Mouse (Mus musculus) forebrain, embryonic 11.5 days (tissue): ENCODE data around the gene Srd5a1. TPM values are rescaled to one million over a fixed set of nuclear protein-coding genes. Genes with fewer than 3 reads are reported as not detected.
"Not testable (repeated sequence)": the region's sequence is repeated elsewhere in the genome, so short reads cannot be mapped to it uniquely, and the experiment has no call there.

ENCODE experiments used
- ATAC-seq: fragments of 200-750 bp; cut with Nextera tagmentation; replicated peaks from 2 replicates; pipeline ENCODE4 v1.8.0; 2017; ENCODE audit warnings: moderate TSS enrichment; ENCODE audit not compliant: low FRiP score
- DNase-seq: peaks from one replicate; pipeline ENCODE4 v3.0.0-alpha.2; 2017; ENCODE audit warnings: low spot score
- H3K27ac ChIP-seq: fragments of 300-500 bp; sonication (generic); 2 replicates; pipeline ENCODE4 v1.5.1; 2014; ENCODE audit warnings: low read depth, low read length
- H3K27me3 ChIP-seq: fragments of 300-500 bp; sonication (generic); 2 replicates; pipeline ENCODE4 v1.6.1; 2014; ENCODE audit warnings: mild to moderate bottlenecking, low read length, mixed read lengths; ENCODE audit not compliant: control insufficient read depth, insufficient read depth
- H3K36me3 ChIP-seq: fragments of 300-500 bp; sonication (generic); 2 replicates; pipeline ENCODE4 v1.6.1; 2014; ENCODE audit warnings: mild to moderate bottlenecking, low read length, moderate library complexity, mixed read lengths; ENCODE audit not compliant: control insufficient read depth, insufficient read depth
- H3K4me1 ChIP-seq: fragments of 300-500 bp; sonication (generic); replicated peaks from 2 replicates; pipeline ENCODE4 v1.6.1; 2014; ENCODE audit warnings: low read length, mixed read lengths; ENCODE audit not compliant: control insufficient read depth, insufficient read depth
- H3K4me2 ChIP-seq: fragments of 300-500 bp; sonication (generic); 2 replicates; pipeline ENCODE4 v1.6.1; 2014; ENCODE audit warnings: low read depth, mild to moderate bottlenecking, low read length, moderate library complexity, mixed read lengths; ENCODE audit not compliant: severe bottlenecking
- H3K4me3 ChIP-seq: fragments of 300-500 bp; sonication (generic); 2 replicates; pipeline ENCODE4 v1.5.1; 2014; ENCODE audit warnings: low read depth, low read length
- H3K9ac ChIP-seq: fragments of 300-500 bp; sonication (generic); 2 replicates; pipeline ENCODE4 v1.6.1; 2014; ENCODE audit warnings: low read length
- H3K9me3 ChIP-seq: fragments of 300-500 bp; sonication (generic); 2 replicates; pipeline ENCODE4 v1.6.1; 2016; ENCODE audit warnings: low read length, mixed read lengths; ENCODE audit not compliant: control insufficient read depth
- WGBS: fragments of 180-500 bp; shearing (Covaris S2); extraction: QIAGEN DNeasy Blood & Tissue Kit; methylation state at CpG from one replicate; pipeline ENCODE4 v1.1.7; 2014; 5-methylcytosine and 5-hydroxymethylcytosine counted together
- polyA plus RNA-seq: library from polyadenylated mRNA; unstranded; fragments of >200 nt; fragmentation: Nextera tagmentation; extraction: Ambion mirVana; gene quantifications from 2 replicates; pipeline ENCODE4 v1.2.1, GENCODE M21; 2014

Srd5a1 gene
- polyA plus RNA-seq, 1 experiment from 2014 or later = 23.7 TPM

- 86% methylated on average over 4 of the region's 4 CpGs for WGBS
- no peak for DNase-seq
- no peaks in the 10 kb centered on the region for H3K9me3 ChIP-seq
- H3K4me3 ChIP-seq = no peak overlapping the region
- no peak overlapping the region for H3K27ac ChIP-seq
- H3K36me3 ChIP-seq = peaks cover 2% of the 10 kb centered on the region; the same call in 1 of the 2 replicates
- no peaks in the 10 kb centered on the region for H3K27me3 ChIP-seq
- ATAC-seq = no peak
- no peak overlapping the region for H3K4me2 ChIP-seq
- H3K4me1 ChIP-seq = no peaks in the 10 kb centered on the region
- no peak overlapping the region for H3K9ac ChIP-seq
Observed at GRCm38 (mm10) chr13:69640541-69640940, 29.3 kb upstream of the Srd5a1 start.

- ATAC-seq = no peak
- no peak overlapping the region for H3K27ac ChIP-seq
- no peak for DNase-seq
- WGBS = 94% methylated on average over 4 of the region's 4 CpGs
- H3K4me2 ChIP-seq = no peak overlapping the region
- H3K9me3 ChIP-seq = no peaks in the 10 kb centered on the region
- no peak overlapping the region for H3K4me3 ChIP-seq
- no peaks in the 10 kb centered on the region for H3K27me3 ChIP-seq
- H3K4me1 ChIP-seq = no peaks in the 10 kb centered on the region
- no peak overlapping the region for H3K9ac ChIP-seq
- H3K36me3 ChIP-seq = peaks cover 7% of the 10 kb centered on the region; the same call in 1 of the 2 replicates
Observed at GRCm38 (mm10) chr13:69640126-69640525, 28.9 kb upstream of the Srd5a1 start.

- Histone ChIP-seq H3K4me3 (no peak overlapping the region), H3K36me3 (peaks cover 14% of the 10 kb centered on the region; the same call in 1 of the 2 replicates), H3K4me2 (no peak overlapping the region), H3K27me3 (no peaks in the 10 kb centered on the region), H3K9me3 (no peaks in the 10 kb centered on the region), H3K27ac (no peak overlapping the region), H3K9ac (no peak overlapping the region), H3K4me1 (no peaks in the 10 kb centered on the region)
- 90% methylated on average over 5 of the region's 5 CpGs for WGBS
- no peak for DNase-seq
- ATAC-seq = no peak
Observed at GRCm38 (mm10) chr13:69639251-69639650, 28.0 kb upstream of the Srd5a1 start.

- WGBS = 87% methylated on average over 6 of the region's 6 CpGs
- H3K4me2 ChIP-seq = no peak overlapping the region
- H3K9ac ChIP-seq = no peak overlapping the region
- H3K4me1 ChIP-seq = no peaks in the 10 kb centered on the region
- H3K27me3 ChIP-seq = no peaks in the 10 kb centered on the region
- H3K27ac ChIP-seq = no peak overlapping the region
- DNase-seq = no peak
- ATAC-seq = no peak
- H3K36me3 ChIP-seq = peaks cover 18% of the 10 kb centered on the region; the same call in 1 of the 2 replicates
- H3K4me3 ChIP-seq = no peak overlapping the region
- no peaks in the 10 kb centered on the region for H3K9me3 ChIP-seq
Observed at GRCm38 (mm10) chr13:69638108-69638626, 26.9 kb upstream of the Srd5a1 start.

GRCm38 (mm10) chr13:69637657-69638056 lies 26.4 kb upstream of the Srd5a1 start:
- H3K9me3 ChIP-seq = no peaks in the 10 kb centered on the region
- H3K4me2 ChIP-seq = no peak overlapping the region
- H3K4me3 ChIP-seq = no peak overlapping the region
- no peaks in the 10 kb centered on the region for H3K27me3 ChIP-seq
- 91% methylated on average over 9 of the region's 9 CpGs for WGBS
- ATAC-seq (no peak), DNase-seq (no peak)
- no peak overlapping the region for H3K9ac ChIP-seq
- peaks cover 18% of the 10 kb centered on the region; the same call in 1 of the 2 replicates for H3K36me3 ChIP-seq
- no peak overlapping the region for H3K27ac ChIP-seq
- H3K4me1 ChIP-seq = no peaks in the 10 kb centered on the region

- Histone ChIP-seq H3K9ac (no peak overlapping the region), H3K27ac (no peak overlapping the region), H3K4me1 (no peaks in the 10 kb centered on the region), H3K4me2 (no peak overlapping the region), H3K36me3 (peaks cover 20% of the 10 kb centered on the region; the same call in 1 of the 2 replicates), H3K9me3 (no peaks in the 10 kb centered on the region), H3K27me3 (no peaks in the 10 kb centered on the region), H3K4me3 (no peak overlapping the region)
- ATAC-seq = no peak
- 91% methylated on average over 6 of the region's 6 CpGs for WGBS
- DNase-seq = no peak
Observed at GRCm38 (mm10) chr13:69636816-69637215, 25.6 kb upstream of the Srd5a1 start.

- Histone ChIP-seq H3K9ac (no peak overlapping the region), H3K9me3 (no peaks in the 10 kb centered on the region), H3K4me1 (no peaks in the 10 kb centered on the region), H3K27ac (no peak overlapping the region), H3K36me3 (peaks cover 22% of the 10 kb centered on the region; the same call in 1 of the 2 replicates), H3K4me2 (no peak overlapping the region), H3K4me3 (no peak overlapping the region), H3K27me3 (no peaks in the 10 kb centered on the region)
- DNase-seq = no peak
- no peak for ATAC-seq
- WGBS = 97% methylated on average over 3 of the region's 3 CpGs
Observed at GRCm38 (mm10) chr13:69636375-69636774, 25.1 kb upstream of the Srd5a1 start.

GRCm38 (mm10) chr13:69635836-69636235 lies 24.6 kb upstream of the Srd5a1 start:
- peaks cover 22% of the 10 kb centered on the region; the same call in 1 of the 2 replicates for H3K36me3 ChIP-seq
- not testable (repeated sequence) for H3K27me3 ChIP-seq, H3K9me3 ChIP-seq, H3K4me3 ChIP-seq, H3K9ac ChIP-seq, H3K4me1 ChIP-seq, DNase-seq, H3K4me2 ChIP-seq, H3K27ac ChIP-seq, ATAC-seq
- 95% methylated on average over 7 of the region's 7 CpGs for WGBS

- peaks cover 30% of the 10 kb centered on the region; the same call in 1 of the 2 replicates for H3K36me3 ChIP-seq
- no peak for ATAC-seq
- no peak overlapping the region for H3K27ac ChIP-seq
- no peak overlapping the region for H3K4me2 ChIP-seq
- no peaks in the 10 kb centered on the region for H3K27me3 ChIP-seq
- H3K4me3 ChIP-seq = no peak overlapping the region
- no peaks in the 10 kb centered on the region for H3K4me1 ChIP-seq
- no peaks in the 10 kb centered on the region for H3K9me3 ChIP-seq
- WGBS = 89% methylated on average over 2 of the region's 2 CpGs
- H3K9ac ChIP-seq = no peak overlapping the region
- DNase-seq = no peak
Observed at GRCm38 (mm10) chr13:69633988-69634387, 22.7 kb upstream of the Srd5a1 start.
